Mouse (Mus musculus): Measurements from ENCODE around the gene Hunk. TPM values are rescaled to one million over a fixed set of nuclear protein-coding genes. Genes with fewer than 3 reads are reported as not detected.

Hunk gene
- polyA plus RNA-seq, 1 experiment from 2014 or later = 21.2 TPM

- 0 out of 2 replicates have a peak overlapping the region, but pooled peaks have one; percentile 4 for H3K9ac ChIP-seq
- H3K9me3 ChIP-seq (ENCODE audit: low read depth, low read length) = no peaks in the 10 kb centered on the region
- peak overlapping the region; percentile 5; the same call in 1 of the 2 replicates for H3K4me2 ChIP-seq
- no peak overlapping the region for H3K4me3 ChIP-seq (ENCODE audit: low read depth, low read length)
- peak overlapping the region; percentile 74 for H3K27ac ChIP-seq (ENCODE audit: low read depth)
- DNase-seq = peak; percentile 93
- peaks cover 19% of the 10 kb centered on the region for H3K4me1 ChIP-seq (ENCODE audit: insufficient read depth)
- H3K36me3 ChIP-seq (ENCODE audit: insufficient read depth) = peaks cover 50% of the 10 kb centered on the region
- peak; percentile 87 for ATAC-seq (ENCODE audit: insufficient read depth)
- 15% methylated on average over 11 of the region's 11 CpGs for WGBS
- H3K27me3 ChIP-seq (ENCODE audit: insufficient read depth, low read length) = no peaks in the 10 kb centered on the region
- TF ChIP-seq CTCF (IDR thresholded peaks at IDR 0.05; ENCODE audit: low read depth) = no peak
These were observed 67.4 kb downstream of the Hunk start for GRCm38 (mm10) chr16:90453197-90453596.

- no peak for ATAC-seq (ENCODE audit: insufficient read depth)
- 81% methylated on average over 7 of the region's 7 CpGs for WGBS
- Histone ChIP-seq H3K27ac (ENCODE audit: low read depth) (no peak overlapping the region), H3K4me2 (no peak overlapping the region), H3K4me1 (ENCODE audit: insufficient read depth) (peaks cover 31% of the 10 kb centered on the region), H3K36me3 (ENCODE audit: insufficient read depth) (peaks cover 48% of the 10 kb centered on the region), H3K27me3 (ENCODE audit: insufficient read depth, low read length) (no peaks in the 10 kb centered on the region), H3K9ac (no peak overlapping the region), H3K4me3 (ENCODE audit: low read depth, low read length) (no peak overlapping the region), H3K9me3 (ENCODE audit: low read depth, low read length) (no peaks in the 10 kb centered on the region)
- DNase-seq = no peak
- no peak for TF ChIP-seq CTCF (IDR thresholded peaks at IDR 0.05; ENCODE audit: low read depth)
These were observed 70.8 kb downstream of the Hunk start for GRCm38 (mm10) chr16:90456495-90457125.

GRCm38 (mm10) chr16:90458899-90459610 lies 73.2 kb downstream of the Hunk start:
- Histone ChIP-seq H3K9ac (no peak overlapping the region), H3K4me3 (ENCODE audit: low read depth, low read length) (no peak overlapping the region), H3K27ac (ENCODE audit: low read depth) (peak overlapping the region; percentile 65), H3K9me3 (ENCODE audit: low read depth, low read length) (no peaks in the 10 kb centered on the region), H3K27me3 (ENCODE audit: insufficient read depth, low read length) (no peaks in the 10 kb centered on the region), H3K4me1 (ENCODE audit: insufficient read depth) (peaks cover 22% of the 10 kb centered on the region), H3K36me3 (ENCODE audit: insufficient read depth) (peaks cover 49% of the 10 kb centered on the region), H3K4me2 (no peak overlapping the region)
- no peak; the same call in 1 of the 2 replicates for ATAC-seq (ENCODE audit: insufficient read depth)
- WGBS = 33% methylated on average over 11 of the region's 11 CpGs
- peak; percentile 71 for DNase-seq
- no peak for TF ChIP-seq CTCF (IDR thresholded peaks at IDR 0.05; ENCODE audit: low read depth)

- DNase-seq (peak; percentile 70), ATAC-seq (ENCODE audit: insufficient read depth) (peak; percentile 47; the same call in 1 of the 2 replicates)
- H3K27ac ChIP-seq (ENCODE audit: low read depth) = peak overlapping the region; percentile 75
- WGBS = 26% methylated on average over 11 of the region's 11 CpGs
- peaks cover 19% of the 10 kb centered on the region for H3K4me1 ChIP-seq (ENCODE audit: insufficient read depth)
- no peak overlapping the region for H3K4me2 ChIP-seq
- no peaks in the 10 kb centered on the region for H3K9me3 ChIP-seq (ENCODE audit: low read depth, low read length)
- H3K4me3 ChIP-seq (ENCODE audit: low read depth, low read length) = no peak overlapping the region
- H3K9ac ChIP-seq = no peak overlapping the region
- TF ChIP-seq CTCF (IDR thresholded peaks at IDR 0.05; ENCODE audit: low read depth) = no peak
- no peaks in the 10 kb centered on the region for H3K27me3 ChIP-seq (ENCODE audit: insufficient read depth, low read length)
- H3K36me3 ChIP-seq (ENCODE audit: insufficient read depth) = peaks cover 48% of the 10 kb centered on the region
These were observed 75.6 kb downstream of the Hunk start for GRCm38 (mm10) chr16:90461304-90461905.

- peaks cover 48% of the 10 kb centered on the region for H3K36me3 ChIP-seq (ENCODE audit: insufficient read depth)
- 0 out of 2 replicates have a peak overlapping the region, but pooled peaks have one; percentile 38 for H3K27ac ChIP-seq (ENCODE audit: low read depth)
- H3K4me3 ChIP-seq (ENCODE audit: low read depth, low read length) = no peak overlapping the region
- ATAC-seq (ENCODE audit: insufficient read depth) (peak; percentile 48; the same call in 1 of the 2 replicates), DNase-seq (peak; percentile 70)
- no peak overlapping the region for H3K4me2 ChIP-seq
- no peak for TF ChIP-seq CTCF (IDR thresholded peaks at IDR 0.05; ENCODE audit: low read depth)
- no peaks in the 10 kb centered on the region for H3K9me3 ChIP-seq (ENCODE audit: low read depth, low read length)
- 48% methylated on average over 11 of the region's 11 CpGs for WGBS
- peaks cover 19% of the 10 kb centered on the region for H3K4me1 ChIP-seq (ENCODE audit: insufficient read depth)
- H3K27me3 ChIP-seq (ENCODE audit: insufficient read depth, low read length) = no peaks in the 10 kb centered on the region
- H3K9ac ChIP-seq = no peak overlapping the region
These were observed 77.0 kb downstream of the Hunk start for GRCm38 (mm10) chr16:90462728-90463275.

- ATAC-seq (ENCODE audit: insufficient read depth) = no peak
- Histone ChIP-seq H3K4me2 (no peak overlapping the region), H3K4me1 (ENCODE audit: insufficient read depth) (peaks cover 19% of the 10 kb centered on the region), H3K4me3 (ENCODE audit: low read depth, low read length) (no peak overlapping the region), H3K27ac (ENCODE audit: low read depth) (no peak overlapping the region), H3K9ac (no peak overlapping the region), H3K36me3 (ENCODE audit: insufficient read depth) (peaks cover 63% of the 10 kb centered on the region), H3K9me3 (ENCODE audit: low read depth, low read length) (no peaks in the 10 kb centered on the region), H3K27me3 (ENCODE audit: insufficient read depth, low read length) (no peaks in the 10 kb centered on the region)
- 83% methylated on average over 5 of the region's 5 CpGs for WGBS
- DNase-seq = no peak
- no peak for TF ChIP-seq CTCF (IDR thresholded peaks at IDR 0.05; ENCODE audit: low read depth)
These were observed 79.3 kb downstream of the Hunk start for GRCm38 (mm10) chr16:90465154-90465553.

GRCm38 (mm10) chr16:90468286-90468685 lies 82.5 kb downstream of the Hunk start:
- no peak for DNase-seq
- whole genome bisulfite sequencing = 88% methylated on average over 5 of the region's 5 CpGs
- Histone ChIP-seq H3K4me3 (ENCODE audit: low read depth, low read length) (no peak overlapping the region), H3K9ac (no peak overlapping the region), H3K9me3 (ENCODE audit: low read depth, low read length) (no peaks in the 10 kb centered on the region), H3K4me1 (ENCODE audit: insufficient read depth) (no peaks in the 10 kb centered on the region), H3K27ac (ENCODE audit: low read depth) (no peak overlapping the region), H3K36me3 (ENCODE audit: insufficient read depth) (peaks cover 88% of the 10 kb centered on the region), H3K4me2 (no peak overlapping the region), H3K27me3 (ENCODE audit: insufficient read depth, low read length) (no peaks in the 10 kb centered on the region)
- TF ChIP-seq CTCF (IDR thresholded peaks at IDR 0.05; ENCODE audit: low read depth) = no peak
- ATAC-seq (ENCODE audit: insufficient read depth) = no peak
